Mouse (Mus musculus): ENCODE results near the gene Lrp8. TPM values are rescaled to one million over a fixed set of nuclear protein-coding genes. Genes with fewer than 3 reads are reported as not detected.
A peak's percentile ranks its signal among the peaks of the same experiment; 100 is the strongest.

Lrp8 gene
- polyA plus RNA-seq, 1 experiment from 2014 or later: 42.6 TPM

- WGBS: 27% methylated on average over 7 of the region's 7 CpGs
- peak overlapping the region; percentile 12; the same call in 1 of the 2 replicates for H3K4me2 ChIP-seq
- no peaks in the 10 kb centered on the region for H3K9me3 ChIP-seq (replicated peaks)
- no peak overlapping the region for H3K4me3 ChIP-seq
- H3K9ac ChIP-seq: peak overlapping the region; percentile 58
- H3K27ac ChIP-seq: peak overlapping the region; percentile 95
- peak; percentile 5; the same call in 1 of the 2 replicates for ATAC-seq
- no peaks in the 10 kb centered on the region for H3K27me3 ChIP-seq
- peaks cover 100% of the 10 kb centered on the region for H3K4me1 ChIP-seq
- 0 out of 2 replicates have a peak, but pooled peaks cover 8% of the 10 kb centered on the region for H3K36me3 ChIP-seq (ENCODE audit: poor library complexity, severe bottlenecking)
Observed at GRCm38 (mm10) chr4:107830821-107831221, 28.8 kb downstream of the Lrp8 start.

- Histone ChIP-seq H3K36me3 (ENCODE audit: poor library complexity, severe bottlenecking) (peaks cover 14% of the 10 kb centered on the region; the same call in 1 of the 2 replicates), H3K27ac (peak overlapping the region; percentile 95), H3K4me2 (no peak overlapping the region), H3K9me3 (replicated peaks) (no peaks in the 10 kb centered on the region), H3K9ac (peak overlapping the region; percentile 58; the same call in 1 of the 2 replicates), H3K4me3 (no peak overlapping the region), H3K4me1 (peaks cover 100% of the 10 kb centered on the region), H3K27me3 (no peaks in the 10 kb centered on the region)
- ATAC-seq: no peak
- WGBS: 88% methylated on average over 6 of the region's 6 CpGs
Observed at GRCm38 (mm10) chr4:107831678-107832077, 29.6 kb downstream of the Lrp8 start.

GRCm38 (mm10) chr4:107833525-107833924 is 31.5 kb downstream of the Lrp8 start:
- 0 out of 2 replicates have a peak overlapping the region, but pooled peaks have one; percentile 62 for H3K9ac ChIP-seq

GRCm38 (mm10) chr4:107834643-107835314 is 32.7 kb downstream of the Lrp8 start:
- H3K36me3 ChIP-seq (ENCODE audit: poor library complexity, severe bottlenecking): peaks cover 20% of the 10 kb centered on the region
- H3K9me3 ChIP-seq (replicated peaks): no peaks in the 10 kb centered on the region
- H3K4me2 ChIP-seq: peak overlapping the region; percentile 40
- no peak overlapping the region for H3K4me3 ChIP-seq
- H3K4me1 ChIP-seq: peaks cover 95% of the 10 kb centered on the region
- peak overlapping the region; percentile 62 for H3K9ac ChIP-seq
- H3K27me3 ChIP-seq: no peaks in the 10 kb centered on the region
- WGBS: 33% methylated on average over 22 of the region's 22 CpGs
- no peak; the same call in 1 of the 2 replicates for ATAC-seq
- H3K27ac ChIP-seq: peak overlapping the region; percentile 97

More at GRCm38 (mm10) chr4:107833525-107833924, 31.5 kb downstream of the Lrp8 start:
- ATAC-seq: no peak
- H3K4me3 ChIP-seq: no peak overlapping the region
- H3K4me2 ChIP-seq: 0 out of 2 replicates have a peak overlapping the region, but pooled peaks have one; percentile 19
- WGBS: 70% methylated on average over 5 of the region's 5 CpGs
- H3K9me3 ChIP-seq (replicated peaks): no peaks in the 10 kb centered on the region
- peaks cover 17% of the 10 kb centered on the region for H3K36me3 ChIP-seq (ENCODE audit: poor library complexity, severe bottlenecking)
- peak overlapping the region; percentile 97 for H3K27ac ChIP-seq
- H3K4me1 ChIP-seq: peaks cover 100% of the 10 kb centered on the region
- H3K27me3 ChIP-seq: no peaks in the 10 kb centered on the region

- Histone ChIP-seq H3K4me1 (peaks cover 88% of the 10 kb centered on the region), H3K4me3 (no peak overlapping the region), H3K27ac (peak overlapping the region; percentile 97), H3K27me3 (no peaks in the 10 kb centered on the region), H3K4me2 (peak overlapping the region; percentile 40), H3K36me3 (ENCODE audit: poor library complexity, severe bottlenecking) (peaks cover 20% of the 10 kb centered on the region), H3K9me3 (replicated peaks) (no peaks in the 10 kb centered on the region), H3K9ac (peak overlapping the region; percentile 62)
- 6% methylated on average over 4 of the region's 5 CpGs for WGBS
- ATAC-seq: peak; percentile 31
Observed at GRCm38 (mm10) chr4:107835508-107835909, 33.4 kb downstream of the Lrp8 start.

- peak overlapping the region; percentile 97 for H3K27ac ChIP-seq
- no peaks in the 10 kb centered on the region for H3K27me3 ChIP-seq
- peak; percentile 52 for ATAC-seq
- H3K9me3 ChIP-seq (replicated peaks): no peaks in the 10 kb centered on the region
- H3K9ac ChIP-seq: peak overlapping the region; percentile 62; the same call in 1 of the 2 replicates
- peak overlapping the region; percentile 40 for H3K4me2 ChIP-seq
- H3K4me1 ChIP-seq: peaks cover 77% of the 10 kb centered on the region
- 9% methylated on average over 5 of the region's 5 CpGs for WGBS
- peaks cover 20% of the 10 kb centered on the region for H3K36me3 ChIP-seq (ENCODE audit: poor library complexity, severe bottlenecking)
- no peak overlapping the region for H3K4me3 ChIP-seq
Observed at GRCm38 (mm10) chr4:107836758-107837157, 34.7 kb downstream of the Lrp8 start.

- H3K27ac ChIP-seq: peak overlapping the region; percentile 97
- H3K27me3 ChIP-seq: no peaks in the 10 kb centered on the region
- peaks cover 25% of the 10 kb centered on the region for H3K36me3 ChIP-seq (ENCODE audit: poor library complexity, severe bottlenecking)
- peaks cover 77% of the 10 kb centered on the region for H3K4me1 ChIP-seq
- H3K4me2 ChIP-seq: no peak overlapping the region
- 0 out of 2 replicates have a peak overlapping the region, but pooled peaks have one; percentile 4 for H3K9ac ChIP-seq
- WGBS: 75% methylated on average over 3 of the region's 3 CpGs
- H3K4me3 ChIP-seq: no peak overlapping the region
- H3K9me3 ChIP-seq (replicated peaks): no peaks in the 10 kb centered on the region
- ATAC-seq: no peak
Observed at GRCm38 (mm10) chr4:107837910-107838309, 35.8 kb downstream of the Lrp8 start.

GRCm38 (mm10) chr4:107843687-107844086 is 41.6 kb downstream of the Lrp8 start:
- Histone ChIP-seq H3K4me2 (no peak overlapping the region), H3K9ac (no peak overlapping the region), H3K9me3 (replicated peaks) (no peaks in the 10 kb centered on the region), H3K4me1 (peaks cover 55% of the 10 kb centered on the region), H3K4me3 (no peak overlapping the region), H3K36me3 (ENCODE audit: poor library complexity, severe bottlenecking) (peaks cover 53% of the 10 kb centered on the region), H3K27me3 (peaks cover 13% of the 10 kb centered on the region), H3K27ac (peak overlapping the region; percentile 66)
- WGBS: 39% methylated on average over 8 of the region's 8 CpGs
- ATAC-seq: no peak

- WGBS: 4% methylated on average over 10 of the region's 10 CpGs
- Histone ChIP-seq H3K4me3 (no peak overlapping the region), H3K9me3 (replicated peaks) (no peaks in the 10 kb centered on the region), H3K4me2 (no peak overlapping the region), H3K9ac (no peak overlapping the region), H3K4me1 (peaks cover 49% of the 10 kb centered on the region), H3K27me3 (peaks cover 13% of the 10 kb centered on the region), H3K36me3 (ENCODE audit: poor library complexity, severe bottlenecking) (peaks cover 65% of the 10 kb centered on the region), H3K27ac (peak overlapping the region; percentile 72)
- 0 out of 2 replicates have a peak, but pooled peaks have one; percentile 3 for ATAC-seq
Observed at GRCm38 (mm10) chr4:107844971-107845370, 42.9 kb downstream of the Lrp8 start.

GRCm38 (mm10) chr4:107846795-107847194 is 44.7 kb downstream of the Lrp8 start:
- H3K4me2 ChIP-seq: no peak overlapping the region
- ATAC-seq: 0 out of 2 replicates have a peak, but pooled peaks have one; percentile 0
- no peak overlapping the region for H3K9ac ChIP-seq
- H3K4me3 ChIP-seq: no peak overlapping the region
- no peak overlapping the region for H3K27ac ChIP-seq
- peaks cover 13% of the 10 kb centered on the region for H3K27me3 ChIP-seq
- H3K4me1 ChIP-seq: peaks cover 47% of the 10 kb centered on the region
- WGBS: 58% methylated on average over 7 of the region's 7 CpGs
- peaks cover 82% of the 10 kb centered on the region for H3K36me3 ChIP-seq (ENCODE audit: poor library complexity, severe bottlenecking)
- H3K9me3 ChIP-seq (replicated peaks): no peaks in the 10 kb centered on the region

- Histone ChIP-seq H3K4me2 (no peak overlapping the region), H3K4me1 (peaks cover 29% of the 10 kb centered on the region), H3K4me3 (no peak overlapping the region), H3K9me3 (replicated peaks) (no peaks in the 10 kb centered on the region), H3K9ac (no peak overlapping the region), H3K27ac (no peak overlapping the region), H3K36me3 (ENCODE audit: poor library complexity, severe bottlenecking) (peaks cover 88% of the 10 kb centered on the region), H3K27me3 (peaks cover 13% of the 10 kb centered on the region)
- ATAC-seq: no peak
- WGBS: 84% methylated on average over 5 of the region's 5 CpGs
Observed at GRCm38 (mm10) chr4:107848546-107848945, 46.5 kb downstream of the Lrp8 start.

GRCm38 (mm10) chr4:107849621-107850020 is 47.6 kb downstream of the Lrp8 start:
- H3K4me3 ChIP-seq: no peak overlapping the region
- H3K4me1 ChIP-seq: peaks cover 21% of the 10 kb centered on the region
- WGBS: 90% methylated on average over 9 of the region's 9 CpGs
- no peak for ATAC-seq
- H3K36me3 ChIP-seq (ENCODE audit: poor library complexity, severe bottlenecking): peaks cover 93% of the 10 kb centered on the region
- no peak overlapping the region for H3K4me2 ChIP-seq
- no peak overlapping the region for H3K9ac ChIP-seq
- H3K27ac ChIP-seq: no peak overlapping the region
- H3K9me3 ChIP-seq (replicated peaks): no peaks in the 10 kb centered on the region
- peaks cover 13% of the 10 kb centered on the region for H3K27me3 ChIP-seq

All from forebrain, embryonic 13.5 days (tissue).